Mouse (Mus musculus) cerebellum, adult 9-10 months (tissue): ENCODE results near the gene 0610030E20Rik.
A peak's percentile ranks its signal among the peaks of the same experiment; 100 is the strongest.

Source experiments
- DNase-seq: peaks from one replicate; pipeline ENCODE4 v3.0.0; 2022

0610030E20Rik gene

DNA sequence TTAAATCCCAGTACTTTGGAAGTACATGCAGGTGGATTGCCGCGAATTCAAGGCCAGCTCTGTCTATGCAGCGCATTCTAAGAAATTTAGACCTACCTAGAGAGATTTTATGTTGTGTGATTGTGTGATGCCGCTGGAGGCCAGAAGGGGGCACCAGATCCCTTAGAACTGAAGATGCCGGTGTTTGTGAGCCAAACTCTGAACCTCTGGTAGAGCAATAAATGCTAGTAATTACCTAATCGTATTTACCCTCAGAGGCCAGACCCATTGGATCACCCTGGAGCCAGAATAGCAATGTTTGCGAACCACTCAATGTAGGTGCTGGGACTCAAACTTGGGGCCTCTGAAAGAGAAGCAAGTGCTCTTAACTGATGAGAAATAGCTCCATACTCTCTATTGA, 54.8 kb downstream of the 0610030E20Rik start:
- DNase-seq = peak; percentile 80
